Mouse (Mus musculus) cerebellum, postnatal 36 days (tissue): ENCODE data around the gene Sypl.

ENCODE experiments used
- DNase-seq, 2 experiments: peaks; one replicate each; pipeline ENCODE4 v3.0.0; 2021 to 2022; ENCODE audit warnings: mixed read lengths in 2 of 2

Sypl gene

DNA sequence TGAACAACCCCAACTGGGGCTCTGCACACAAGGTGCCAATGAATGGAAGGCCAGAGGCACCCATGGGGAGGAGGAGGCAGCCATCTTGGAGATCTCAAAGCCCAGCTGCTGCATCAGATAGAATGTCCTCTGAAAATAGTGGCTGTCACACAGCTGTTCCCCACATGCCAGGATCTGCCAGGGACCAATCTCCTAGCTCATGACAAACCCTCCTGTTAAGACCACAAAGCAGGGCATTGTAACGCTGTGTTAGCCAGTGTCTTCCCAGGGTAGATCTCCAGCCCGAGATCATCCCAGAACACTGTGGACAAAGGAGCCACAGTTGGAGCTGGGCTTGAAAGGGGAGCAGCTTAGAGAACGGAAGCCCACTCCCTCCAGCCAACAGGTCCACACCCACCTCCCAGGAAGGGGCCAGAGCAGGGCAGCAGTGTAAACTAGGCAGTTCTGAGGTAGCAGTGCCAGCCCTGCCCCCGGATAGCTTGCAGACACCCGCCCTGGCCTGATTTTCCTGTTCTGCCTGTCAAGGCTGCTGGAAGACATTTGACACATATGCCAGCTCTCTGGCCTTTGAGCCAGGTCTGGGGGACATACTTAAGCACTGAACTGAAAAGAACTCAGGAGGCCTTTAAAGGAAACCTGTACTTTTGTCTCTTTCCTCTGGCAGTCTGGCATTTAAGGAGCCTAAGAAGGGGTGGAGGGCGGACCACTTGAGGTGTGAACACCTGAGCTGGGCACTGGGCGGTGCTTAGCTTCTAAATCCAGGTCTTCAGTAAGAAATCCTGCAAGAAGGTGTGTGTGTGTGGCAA is 54.8 kb downstream of the Sypl start:
- no peak for DNase-seq

DNA sequence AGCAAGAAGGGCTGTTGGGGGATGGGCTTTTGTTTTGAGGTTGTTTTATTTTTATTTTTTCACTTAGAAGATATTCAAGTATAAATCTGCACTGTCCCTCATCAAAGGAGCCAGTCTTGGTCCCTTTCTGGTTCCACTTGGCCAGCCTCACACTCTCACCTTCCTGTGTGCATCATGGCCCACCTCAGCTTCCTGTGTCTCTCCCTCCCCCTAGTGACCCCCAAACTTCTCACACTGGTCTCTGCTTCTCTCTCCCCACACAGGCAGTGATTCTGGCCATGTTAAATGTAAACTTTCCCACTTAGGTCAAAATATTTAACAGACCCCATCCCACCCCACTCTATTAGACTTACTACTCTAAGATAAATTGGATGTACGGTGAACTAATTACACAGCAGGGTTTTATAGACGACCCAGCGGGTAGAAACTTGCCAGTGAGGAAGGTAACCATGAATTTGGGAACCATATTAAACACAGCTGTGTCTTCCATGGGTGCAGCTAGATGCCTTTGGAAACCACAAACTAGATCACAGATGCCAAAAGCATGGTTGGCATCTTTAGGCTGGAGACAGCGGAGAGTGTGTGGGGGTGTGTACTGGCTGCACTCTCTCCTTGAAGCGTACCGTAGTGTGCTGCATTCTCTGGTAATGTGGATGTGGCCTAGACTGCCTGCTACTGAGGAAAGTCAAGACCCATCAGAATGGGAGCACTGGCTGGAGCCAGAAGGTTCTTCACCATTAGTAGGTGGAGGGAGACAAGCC is 55.7 kb downstream of the Sypl start:
- no peak for DNase-seq

DNA sequence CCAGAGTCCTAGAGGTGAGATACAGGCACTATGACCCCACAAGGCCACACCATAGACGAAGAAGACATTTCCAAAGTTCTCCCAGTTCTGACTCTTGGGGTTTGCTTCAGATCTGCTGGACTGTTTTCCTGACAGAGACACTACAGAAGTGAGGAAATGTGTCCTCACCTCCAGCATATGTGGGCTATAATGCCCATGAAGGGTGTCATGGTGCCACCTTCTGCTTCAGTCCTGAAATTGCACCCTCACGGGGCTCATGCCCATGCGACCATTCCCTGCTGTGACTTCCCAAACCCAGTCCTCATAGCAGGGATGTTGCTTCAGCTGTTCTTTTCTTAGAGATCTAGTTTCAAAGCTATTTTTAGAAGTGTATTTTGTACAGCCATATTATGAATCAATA is 56.3 kb downstream of the Sypl start:
- DNase-seq = peak in 1 of 2 experiments; percentile 20

DNA sequence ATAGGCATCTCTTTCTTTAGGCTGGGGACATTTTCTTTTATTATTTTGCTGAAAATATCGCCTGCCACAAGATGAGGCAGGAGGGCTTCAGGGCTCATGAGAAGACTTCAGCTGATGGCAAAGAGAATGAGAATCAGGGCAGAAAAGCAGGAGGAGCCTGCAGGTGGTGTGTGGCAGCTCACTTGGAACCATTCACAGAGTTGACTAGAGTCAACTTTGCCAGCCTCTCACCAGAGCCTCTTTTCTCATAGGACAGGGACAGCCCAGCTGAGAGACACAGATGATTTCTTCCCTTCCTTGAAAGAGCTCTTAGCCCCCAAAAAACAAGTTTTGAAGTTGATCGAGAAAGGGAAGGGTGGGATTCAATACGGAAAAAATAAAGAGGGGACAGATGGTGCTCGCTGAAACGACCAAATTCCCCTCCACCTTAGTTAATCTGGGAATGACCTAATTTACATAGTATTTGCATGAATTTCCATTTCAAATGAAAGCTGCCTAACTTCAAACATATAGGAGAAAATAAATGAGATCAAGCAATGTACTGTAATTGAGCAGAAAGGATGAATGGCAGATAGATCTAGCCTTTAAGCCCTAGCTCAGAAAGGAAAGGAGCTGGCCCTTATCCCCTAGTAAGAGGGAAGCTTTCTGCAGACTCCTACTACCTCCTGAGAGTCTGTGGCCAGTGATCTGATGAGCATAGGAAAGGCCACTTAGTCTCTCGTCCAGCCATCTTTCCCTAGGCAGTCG is 60.5 kb downstream of the Sypl start:
- no peak for DNase-seq

DNA sequence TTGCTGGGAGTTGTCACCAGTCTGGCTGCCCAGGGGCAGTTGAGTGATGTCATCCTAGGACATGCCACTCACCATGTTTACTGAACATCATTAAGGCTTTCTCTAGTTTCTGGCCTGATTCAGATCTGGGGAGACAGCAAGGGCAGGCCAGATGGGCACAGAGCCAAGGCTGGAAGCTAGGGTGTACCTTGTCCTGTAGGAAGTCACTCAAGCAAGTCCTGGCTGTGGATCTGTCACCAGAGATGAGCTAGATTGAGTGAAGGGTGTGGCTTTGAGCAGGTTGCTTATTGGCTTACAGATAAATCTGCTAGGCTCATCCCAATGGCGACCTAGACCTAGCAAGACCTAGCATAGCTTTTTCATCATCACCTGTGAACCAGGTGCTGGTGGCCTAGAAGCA is 61.4 kb downstream of the Sypl start:
- DNase-seq = peak in 1 of 2 experiments; percentile 27

DNA sequence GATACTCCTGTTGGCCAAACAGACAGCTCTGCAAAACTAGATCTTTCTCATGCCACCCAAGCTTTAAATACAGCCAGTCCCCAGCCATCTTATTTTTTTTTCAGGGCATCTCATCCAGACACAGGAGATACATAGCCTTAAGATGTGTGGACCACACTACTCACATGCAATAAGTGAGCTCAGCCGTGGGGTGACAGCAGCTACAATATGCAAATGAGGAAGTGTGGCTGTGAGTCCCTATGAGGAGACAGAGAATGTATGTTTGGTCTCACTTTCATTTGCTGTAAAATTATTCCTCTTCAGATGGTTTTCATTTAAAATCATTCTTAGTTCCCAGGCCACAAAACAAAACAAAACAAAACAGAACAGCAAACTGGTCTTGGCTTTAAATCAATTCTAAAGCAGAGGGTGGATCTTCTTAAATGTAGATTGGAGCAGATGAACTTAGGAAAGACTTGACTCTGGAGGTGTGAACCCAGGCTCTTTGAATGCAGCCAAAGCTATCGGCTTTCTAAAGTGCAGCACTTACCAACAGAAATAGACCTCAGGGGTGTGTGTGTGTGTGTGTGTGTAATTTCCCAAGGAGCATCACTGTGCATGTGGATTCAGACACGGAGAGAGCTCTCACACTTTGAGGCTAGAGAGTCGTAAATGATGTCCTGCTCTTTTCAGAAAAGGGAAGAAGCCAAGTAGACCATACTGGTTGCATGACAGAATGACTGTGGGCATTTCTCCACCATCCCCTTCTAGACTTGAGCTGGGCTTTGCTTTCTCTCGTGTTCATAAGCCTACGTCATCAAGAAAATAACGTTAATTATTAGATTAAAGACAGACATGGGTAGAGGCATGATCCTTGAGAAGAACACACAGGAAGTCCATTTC is 63.4 kb downstream of the Sypl start:
- no peak for DNase-seq

DNA sequence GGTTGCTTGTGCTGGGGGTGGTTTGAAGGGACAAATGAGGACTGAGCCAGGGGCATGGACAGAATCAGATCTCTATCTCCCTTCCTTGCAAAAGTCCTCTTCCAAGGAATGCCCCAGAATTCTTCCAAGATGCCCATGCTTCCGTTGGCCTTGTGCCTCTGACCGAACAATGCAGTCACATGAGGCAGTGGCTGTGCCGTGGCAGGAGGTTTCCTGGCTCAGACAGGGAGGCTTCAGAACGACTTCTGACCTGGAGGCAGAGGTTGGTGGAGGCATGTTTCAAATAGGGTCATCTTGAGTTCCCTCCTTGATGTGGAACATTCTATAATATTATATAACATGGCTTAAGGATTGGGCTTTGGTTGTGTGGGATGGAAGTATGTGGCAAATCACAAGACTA is 64.9 kb downstream of the Sypl start:
- no peak for DNase-seq

DNA sequence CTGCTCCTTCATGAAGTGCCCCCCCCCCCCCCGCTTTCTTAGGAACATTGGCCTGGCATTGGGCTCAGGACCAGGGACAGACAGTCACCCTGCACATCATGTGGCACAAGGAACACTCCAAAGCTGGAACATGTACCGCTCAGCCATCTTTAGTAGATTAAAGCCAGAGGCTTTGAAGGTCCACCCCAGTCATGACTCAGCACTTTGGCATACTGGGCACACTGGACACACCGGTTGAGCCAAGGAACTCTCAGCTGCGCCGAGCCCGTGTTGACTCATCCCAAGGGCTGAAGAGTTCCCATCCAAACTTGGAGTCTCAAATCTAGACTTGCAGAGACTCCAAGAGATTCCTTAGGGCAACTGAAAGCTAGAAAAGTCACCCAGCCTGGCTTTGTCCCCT is 66.3 kb downstream of the Sypl start:
- DNase-seq = no peak

DNA sequence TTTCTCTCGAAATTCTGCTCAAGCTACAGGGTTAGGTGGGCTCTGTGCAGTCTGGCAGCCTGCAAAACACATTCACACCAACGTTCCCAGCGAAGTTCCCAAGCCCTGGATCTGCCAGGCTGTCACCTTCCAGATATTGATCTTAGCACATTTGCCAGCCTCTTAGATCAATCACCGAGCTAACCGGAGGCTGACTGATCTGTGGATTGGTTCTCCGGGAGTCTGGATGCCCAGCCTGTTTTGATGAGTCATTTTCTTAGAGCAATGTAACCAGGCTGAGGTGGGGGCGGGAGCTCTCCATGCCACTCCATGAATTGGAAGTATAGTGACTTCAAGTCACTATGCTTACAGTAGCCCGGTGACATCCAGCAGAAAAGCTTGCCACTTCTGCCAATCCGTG is 67.4 kb downstream of the Sypl start:
- no peak for DNase-seq

DNA sequence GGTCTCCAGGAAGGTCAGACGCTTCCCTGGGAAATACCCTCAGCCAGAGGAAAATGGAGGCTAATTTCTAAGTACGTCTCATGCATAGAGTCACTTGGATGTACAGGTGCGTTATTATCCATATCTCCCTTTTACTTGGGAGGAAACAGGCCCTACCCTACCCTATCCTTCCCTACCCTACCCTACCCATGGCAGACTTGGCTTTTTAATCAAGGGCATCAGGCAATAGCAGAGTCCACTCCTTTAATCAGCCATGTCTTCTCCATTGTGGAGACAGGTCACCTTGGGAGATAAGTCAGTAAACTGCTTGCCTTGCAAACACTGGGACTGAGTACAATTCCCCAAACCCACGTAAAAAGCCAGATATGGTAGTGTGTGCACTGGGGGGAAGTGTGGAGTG is 68.1 kb downstream of the Sypl start:
- no peak for DNase-seq

DNA sequence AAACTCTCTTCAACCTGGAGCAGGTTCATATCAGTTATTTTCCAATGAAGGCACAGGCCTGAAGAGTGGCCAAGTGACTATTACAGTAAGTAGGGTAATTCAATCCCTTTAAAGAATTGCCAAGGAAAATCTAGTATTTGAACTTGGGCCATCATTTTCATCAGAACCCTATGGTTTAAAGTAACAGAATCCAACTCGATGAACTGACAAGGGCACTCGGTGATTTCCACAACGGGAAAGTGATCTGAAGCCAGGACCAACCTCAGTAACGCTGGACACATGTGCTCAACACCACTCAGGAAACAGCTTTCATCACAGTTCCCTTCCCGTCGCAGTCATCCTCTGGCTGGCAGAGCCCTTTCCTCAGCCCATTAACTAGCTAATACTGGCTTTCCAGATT is 70.8 kb downstream of the Sypl start:
- DNase-seq = no peak

DNA sequence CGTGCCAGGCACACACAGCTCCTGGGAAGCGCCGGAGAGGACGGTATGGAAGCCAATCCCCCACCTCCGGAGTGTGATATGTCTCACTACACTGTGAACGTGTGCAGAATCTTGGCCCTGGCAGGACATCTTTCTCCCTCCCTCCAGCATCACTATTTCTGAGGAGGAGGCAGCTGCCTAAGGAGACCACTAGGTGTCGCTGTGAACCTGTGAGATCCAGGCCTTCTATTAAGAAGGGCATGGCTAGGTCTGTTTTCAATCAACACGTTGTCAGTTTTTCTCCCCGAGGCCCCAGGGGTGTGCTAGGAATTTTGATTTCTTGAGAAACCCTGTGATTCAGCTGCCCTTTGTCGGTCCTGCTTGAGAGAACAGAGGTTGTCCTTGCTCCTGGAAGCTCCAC is 73.4 kb downstream of the Sypl start:
- peak; percentile 66 to 74 for DNase-seq

DNA sequence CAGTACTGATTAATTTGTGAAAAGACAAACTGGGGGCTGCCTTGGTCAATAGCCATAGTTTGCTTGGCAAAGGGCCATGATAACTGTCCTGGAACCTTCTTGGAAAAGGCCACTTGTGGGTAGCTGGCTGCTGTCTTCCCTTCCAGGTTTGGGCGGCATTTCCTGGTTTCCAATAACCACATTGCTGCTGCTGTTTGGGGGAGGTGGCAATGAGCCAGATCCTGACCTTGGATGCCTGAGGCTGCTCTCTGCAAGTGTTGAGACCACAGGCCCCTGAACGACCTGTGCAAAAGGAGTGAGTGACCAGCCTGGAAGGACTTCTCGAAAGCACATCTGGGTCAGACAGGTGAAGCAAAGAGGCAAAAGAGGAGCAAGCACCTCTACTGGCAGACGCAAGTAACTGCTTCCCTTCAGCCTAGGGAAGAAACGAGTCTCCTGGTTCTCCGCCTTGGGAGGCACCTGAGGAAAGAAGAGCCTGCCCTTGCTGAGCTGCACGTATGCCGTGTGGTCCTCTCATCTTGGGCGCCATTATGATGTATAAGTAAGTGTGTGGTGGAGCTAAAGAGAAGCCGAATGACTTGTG is 74.5 kb downstream of the Sypl start:
- no peak for DNase-seq

DNA sequence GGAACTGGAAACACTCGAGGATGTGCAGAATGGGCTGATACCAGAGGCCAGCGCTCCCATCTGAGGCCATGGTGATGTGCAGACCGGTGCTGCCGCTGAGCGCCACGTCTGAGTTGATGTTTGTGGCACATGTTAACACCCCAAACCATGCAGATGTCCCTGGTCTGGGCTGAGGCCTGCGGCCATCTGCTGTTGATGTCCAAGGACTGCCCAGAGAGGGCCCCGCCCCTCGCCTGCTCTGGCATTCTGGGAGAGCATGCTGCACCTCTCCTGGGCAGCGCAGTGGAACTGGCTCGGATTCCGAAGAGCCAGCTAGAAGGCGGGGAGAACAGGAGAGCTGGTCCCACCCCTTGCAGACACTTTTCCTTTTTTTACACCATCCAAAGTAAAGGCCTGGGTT is 75.0 kb downstream of the Sypl start:
- peak in 1 of 2 experiments; percentile 19 for DNase-seq
